Mouse (Mus musculus): Measurements from ENCODE around the gene Tex12. TPM values are rescaled to one million over a fixed set of nuclear protein-coding genes. Genes with fewer than 3 reads are reported as not detected.

Gene Tex12
- polyA plus RNA-seq, 1 experiment from 2014 or later: not detected

DNA sequence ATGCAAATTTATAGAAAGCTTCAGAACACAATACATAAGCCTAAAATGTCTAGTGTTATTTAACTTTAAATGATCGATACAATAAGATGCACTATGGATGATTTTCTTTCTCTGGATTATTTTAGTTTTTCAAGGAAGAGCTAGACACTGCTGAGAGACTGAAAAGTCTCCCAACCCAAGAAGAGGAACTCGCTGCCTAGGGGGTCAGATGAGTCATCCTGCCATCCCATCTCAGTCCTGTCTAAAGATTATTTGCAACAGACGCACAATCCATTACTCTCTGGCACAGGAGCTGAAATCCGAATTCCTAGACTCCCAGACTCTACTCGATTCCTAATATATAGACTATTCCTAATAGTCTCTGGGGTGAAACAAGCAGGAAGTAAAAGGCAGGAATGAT lies 8.9 kb downstream of the Tex12 start:
- Histone ChIP-seq H3K27ac (ENCODE audit: low read depth, low read length) (no peak overlapping the region), H3K4me1 (replicated peaks; ENCODE audit: control insufficient read depth, insufficient read depth, low read length) (peaks cover 6% of the 10 kb centered on the region; the same call in 1 of the 2 replicates), H3K4me3 (ENCODE audit: low read depth, low read length) (no peak overlapping the region), H3K9ac (ENCODE audit: low read length) (no peak overlapping the region), H3K9me3 (ENCODE audit: control insufficient read depth, low read length) (no peaks in the 10 kb centered on the region), H3K27me3 (ENCODE audit: control insufficient read depth, insufficient read depth, low read length) (no peaks in the 10 kb centered on the region), H3K36me3 (ENCODE audit: control insufficient read depth, insufficient read depth, low read length) (no peaks in the 10 kb centered on the region), H3K4me2 (ENCODE audit: low read depth, low read length, severe bottlenecking) (no peak overlapping the region)
- ATAC-seq (replicated peaks; ENCODE audit: low FRiP score): no peak
- 82% methylated on average over 5 of the region's 5 CpGs for WGBS
- DNase-seq (ENCODE audit: low spot score): no peak

DNA sequence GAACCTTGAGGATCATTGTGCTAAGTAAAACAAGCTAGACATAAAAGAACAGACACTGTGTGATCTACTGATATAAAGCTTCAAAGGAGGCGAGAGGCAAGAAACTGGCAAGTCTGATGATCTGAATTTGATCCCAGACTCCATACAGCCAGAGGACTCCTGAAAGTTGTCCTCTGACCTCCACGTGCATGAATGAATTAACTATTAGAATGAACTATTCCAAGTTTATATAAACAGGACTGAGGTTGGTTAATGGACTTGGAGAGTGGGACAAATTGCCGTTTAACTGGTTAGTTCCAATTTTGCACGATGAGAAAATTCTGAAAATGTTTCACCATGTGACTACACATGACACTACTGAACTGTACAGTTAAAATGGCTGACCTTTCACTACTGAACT lies 12.2 kb downstream of the Tex12 start:
- H3K4me1 ChIP-seq (replicated peaks; ENCODE audit: control insufficient read depth, insufficient read depth, low read length): peaks cover under 1% of the 10 kb centered on the region; the same call in 1 of the 2 replicates
- no peak overlapping the region for H3K27ac ChIP-seq (ENCODE audit: low read depth, low read length)
- H3K9me3 ChIP-seq (ENCODE audit: control insufficient read depth, low read length): no peaks in the 10 kb centered on the region
- ATAC-seq (replicated peaks; ENCODE audit: low FRiP score) (no peak), DNase-seq (ENCODE audit: low spot score) (no peak)
- WGBS: 86% methylated on average over 4 of the region's 4 CpGs
- no peak overlapping the region for H3K9ac ChIP-seq (ENCODE audit: low read length)
- H3K27me3 ChIP-seq (ENCODE audit: control insufficient read depth, insufficient read depth, low read length): no peaks in the 10 kb centered on the region
- H3K4me2 ChIP-seq (ENCODE audit: low read depth, low read length, severe bottlenecking): no peak overlapping the region
- no peak overlapping the region for H3K4me3 ChIP-seq (ENCODE audit: low read depth, low read length)
- H3K36me3 ChIP-seq (ENCODE audit: control insufficient read depth, insufficient read depth, low read length): no peaks in the 10 kb centered on the region

DNA sequence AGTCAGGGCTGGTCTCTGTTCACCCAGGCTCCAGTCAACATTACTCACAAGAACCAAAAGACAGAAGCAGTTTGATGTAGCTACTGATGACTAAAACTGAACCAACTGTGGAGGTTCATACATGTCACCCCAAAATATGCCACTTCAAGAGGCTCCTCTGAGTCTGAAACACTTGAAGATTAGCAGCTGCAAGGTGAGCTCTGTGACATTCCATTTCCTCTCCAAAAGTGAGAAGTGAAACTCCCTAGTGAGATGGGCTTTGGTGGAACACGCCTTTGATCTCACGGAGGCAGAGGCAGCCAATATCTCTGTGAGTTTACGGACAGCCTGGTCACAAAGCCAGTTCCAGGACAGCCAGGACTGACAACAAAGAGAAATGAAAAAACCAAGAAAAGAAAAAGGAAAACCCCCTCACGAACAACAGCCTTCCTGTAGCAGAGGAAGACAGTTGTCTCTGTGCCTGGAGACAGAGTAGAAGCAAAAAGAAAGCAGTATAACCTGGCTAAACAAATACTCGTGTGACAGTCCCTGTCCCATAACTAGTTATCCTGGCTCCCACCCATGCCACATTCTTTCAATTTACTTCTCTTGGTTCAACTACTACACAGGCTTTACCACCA lies 13.2 kb downstream of the Tex12 start:
- WGBS: 61% methylated on average over 5 of the region's 5 CpGs

DNA sequence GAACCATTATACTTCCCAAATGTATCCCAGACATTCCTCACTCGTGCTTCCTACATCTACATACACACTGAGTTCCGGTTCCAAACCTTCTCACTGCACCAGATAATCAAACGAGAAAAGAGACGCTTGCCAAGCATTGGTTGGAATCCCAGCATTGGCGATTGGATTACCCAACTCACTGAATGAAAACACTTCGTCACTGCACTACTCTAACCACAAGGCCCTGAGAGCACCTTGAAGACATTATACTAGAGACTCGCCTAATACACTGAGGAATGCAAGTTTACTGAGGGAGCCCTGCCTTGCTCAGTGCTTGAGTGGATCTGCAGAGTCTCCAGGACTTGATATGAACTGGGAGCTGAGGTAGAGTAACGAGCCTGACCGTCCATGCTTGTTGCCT lies 18.7 kb downstream of the Tex12 start:
- no peak for ATAC-seq (replicated peaks; ENCODE audit: low FRiP score)
- no peaks in the 10 kb centered on the region for H3K9me3 ChIP-seq (ENCODE audit: control insufficient read depth, low read length)
- no peak overlapping the region for H3K27ac ChIP-seq (ENCODE audit: low read depth, low read length)
- H3K4me1 ChIP-seq (replicated peaks; ENCODE audit: control insufficient read depth, insufficient read depth, low read length): no peaks in the 10 kb centered on the region; the same call in 1 of the 2 replicates
- H3K9ac ChIP-seq (ENCODE audit: low read length): no peak overlapping the region
- no peak for DNase-seq (ENCODE audit: low spot score)
- 78% methylated on average over 9 of the region's 9 CpGs for WGBS
- no peak overlapping the region for H3K4me3 ChIP-seq (ENCODE audit: low read depth, low read length)
- no peak overlapping the region for H3K4me2 ChIP-seq (ENCODE audit: low read depth, low read length, severe bottlenecking)
- no peaks in the 10 kb centered on the region for H3K27me3 ChIP-seq (ENCODE audit: control insufficient read depth, insufficient read depth, low read length)
- no peaks in the 10 kb centered on the region for H3K36me3 ChIP-seq (ENCODE audit: control insufficient read depth, insufficient read depth, low read length)

More for the DNA sequence above, 13.2 kb downstream of the Tex12 start:
- no peaks in the 10 kb centered on the region for H3K4me1 ChIP-seq (replicated peaks; ENCODE audit: control insufficient read depth, insufficient read depth, low read length)
- H3K4me3 ChIP-seq (ENCODE audit: low read depth, low read length): no peak overlapping the region
- no peak overlapping the region for H3K9ac ChIP-seq (ENCODE audit: low read length)
- ATAC-seq (replicated peaks; ENCODE audit: low FRiP score) (no peak), DNase-seq (ENCODE audit: low spot score) (no peak)
- no peaks in the 10 kb centered on the region for H3K36me3 ChIP-seq (ENCODE audit: control insufficient read depth, insufficient read depth, low read length)
- no peak overlapping the region for H3K4me2 ChIP-seq (ENCODE audit: low read depth, low read length, severe bottlenecking)
- no peaks in the 10 kb centered on the region for H3K27me3 ChIP-seq (ENCODE audit: control insufficient read depth, insufficient read depth, low read length)
- H3K9me3 ChIP-seq (ENCODE audit: control insufficient read depth, low read length): no peaks in the 10 kb centered on the region
- no peak overlapping the region for H3K27ac ChIP-seq (ENCODE audit: low read depth, low read length)

DNA sequence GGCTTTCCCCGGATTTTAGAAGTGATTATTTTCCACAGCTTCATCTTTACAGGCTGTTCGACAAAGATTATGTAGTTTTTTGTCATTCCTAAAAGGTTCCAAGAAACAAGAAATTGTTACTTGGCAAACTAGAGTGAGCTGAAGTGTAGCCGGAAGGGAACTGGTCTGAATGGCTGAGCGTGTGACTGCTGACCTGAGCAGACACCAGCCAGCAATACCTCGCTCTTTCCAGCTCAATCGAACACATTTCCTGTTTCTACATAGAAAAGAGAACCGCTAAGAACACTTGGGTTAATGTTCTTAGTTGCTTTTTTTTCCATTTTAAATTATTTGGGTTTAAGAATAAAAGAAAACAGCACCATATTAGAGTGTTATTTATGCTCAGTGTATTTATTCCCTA lies 21.0 kb downstream of the Tex12 start:
- DNase-seq (ENCODE audit: low spot score) (no peak), ATAC-seq (replicated peaks; ENCODE audit: low FRiP score) (no peak)
- H3K9me3 ChIP-seq (ENCODE audit: control insufficient read depth, low read length): no peaks in the 10 kb centered on the region
- no peak overlapping the region for H3K4me3 ChIP-seq (ENCODE audit: low read depth, low read length)
- H3K4me2 ChIP-seq (ENCODE audit: low read depth, low read length, severe bottlenecking): no peak overlapping the region; the same call in 1 of the 2 replicates
- H3K27me3 ChIP-seq (ENCODE audit: control insufficient read depth, insufficient read depth, low read length): no peaks in the 10 kb centered on the region
- WGBS: 65% methylated on average over 7 of the region's 7 CpGs
- H3K36me3 ChIP-seq (ENCODE audit: control insufficient read depth, insufficient read depth, low read length): no peaks in the 10 kb centered on the region
- H3K9ac ChIP-seq (ENCODE audit: low read length): no peak overlapping the region
- peak overlapping the region; percentile 25; the same call in 1 of the 2 replicates for H3K27ac ChIP-seq (ENCODE audit: low read depth, low read length)
- no peaks in the 10 kb centered on the region; the same call in 1 of the 2 replicates for H3K4me1 ChIP-seq (replicated peaks; ENCODE audit: control insufficient read depth, insufficient read depth, low read length)

DNA sequence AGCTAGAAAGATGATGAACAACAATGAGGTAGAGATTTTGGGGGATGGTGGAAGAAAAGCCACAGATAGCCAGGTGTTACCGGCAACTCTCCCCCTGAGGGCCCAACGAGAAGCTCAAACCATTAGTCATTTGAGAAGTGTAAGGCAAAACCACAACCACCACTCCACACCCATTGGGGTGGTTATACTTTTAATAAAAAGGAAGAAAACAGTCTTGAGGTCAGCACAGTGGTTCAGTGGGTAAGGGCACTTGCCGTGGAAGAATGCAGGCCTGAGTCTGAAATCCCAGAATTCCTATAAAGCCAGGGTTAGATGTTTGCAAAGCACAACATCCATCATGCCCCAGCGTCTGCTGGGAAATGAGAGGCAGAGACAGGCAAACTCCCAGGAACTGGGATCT lies 23.8 kb downstream of the Tex12 start:
- Histone ChIP-seq H3K9ac (ENCODE audit: low read length) (no peak overlapping the region), H3K36me3 (ENCODE audit: control insufficient read depth, insufficient read depth, low read length) (no peaks in the 10 kb centered on the region), H3K9me3 (ENCODE audit: control insufficient read depth, low read length) (no peaks in the 10 kb centered on the region), H3K27me3 (ENCODE audit: control insufficient read depth, insufficient read depth, low read length) (no peaks in the 10 kb centered on the region), H3K27ac (ENCODE audit: low read depth, low read length) (no peak overlapping the region), H3K4me3 (ENCODE audit: low read depth, low read length) (no peak overlapping the region), H3K4me2 (ENCODE audit: low read depth, low read length, severe bottlenecking) (no peak overlapping the region), H3K4me1 (replicated peaks; ENCODE audit: control insufficient read depth, insufficient read depth, low read length) (no peaks in the 10 kb centered on the region; the same call in 1 of the 2 replicates)
- 85% methylated on average over 4 of the region's 4 CpGs for WGBS
- DNase-seq (ENCODE audit: low spot score) (no peak), ATAC-seq (replicated peaks; ENCODE audit: low FRiP score) (no peak)

DNA sequence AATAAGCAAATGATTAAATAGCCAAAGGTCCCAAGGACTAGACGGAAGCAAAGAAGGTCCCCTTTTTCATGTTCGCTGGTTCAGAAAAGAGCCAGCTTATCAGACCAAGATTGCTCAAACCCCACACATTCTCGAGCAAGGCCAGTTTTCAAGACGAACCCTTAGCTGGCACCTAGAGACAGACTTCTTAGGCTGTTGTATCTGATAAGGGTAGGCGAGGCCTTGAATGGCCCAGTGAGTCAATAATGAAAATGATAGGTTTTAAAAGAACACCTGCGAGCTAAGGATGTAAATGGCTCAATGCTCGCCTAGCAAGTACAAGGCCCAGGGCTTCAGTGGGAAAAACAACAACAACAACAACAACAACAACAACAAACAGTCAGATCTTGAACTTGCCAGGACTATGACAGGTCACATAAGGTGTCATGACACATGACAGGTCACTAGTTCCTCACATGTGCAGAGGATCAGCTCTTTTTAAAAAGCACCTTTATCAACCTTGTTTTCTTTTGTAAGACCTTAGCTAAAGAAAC lies 24.5 kb downstream of the Tex12 start:
- Histone ChIP-seq H3K27me3 (ENCODE audit: control insufficient read depth, insufficient read depth, low read length) (no peaks in the 10 kb centered on the region), H3K36me3 (ENCODE audit: control insufficient read depth, insufficient read depth, low read length) (no peaks in the 10 kb centered on the region), H3K4me1 (replicated peaks; ENCODE audit: control insufficient read depth, insufficient read depth, low read length) (no peaks in the 10 kb centered on the region; the same call in 1 of the 2 replicates), H3K4me2 (ENCODE audit: low read depth, low read length, severe bottlenecking) (no peak overlapping the region), H3K9me3 (ENCODE audit: control insufficient read depth, low read length) (no peaks in the 10 kb centered on the region), H3K4me3 (ENCODE audit: low read depth, low read length) (no peak overlapping the region), H3K27ac (ENCODE audit: low read depth, low read length) (no peak overlapping the region), H3K9ac (ENCODE audit: low read length) (no peak overlapping the region)
- DNase-seq (ENCODE audit: low spot score) (no peak), ATAC-seq (replicated peaks; ENCODE audit: low FRiP score) (no peak)
- WGBS: 86% methylated on average over 7 of the region's 7 CpGs

DNA sequence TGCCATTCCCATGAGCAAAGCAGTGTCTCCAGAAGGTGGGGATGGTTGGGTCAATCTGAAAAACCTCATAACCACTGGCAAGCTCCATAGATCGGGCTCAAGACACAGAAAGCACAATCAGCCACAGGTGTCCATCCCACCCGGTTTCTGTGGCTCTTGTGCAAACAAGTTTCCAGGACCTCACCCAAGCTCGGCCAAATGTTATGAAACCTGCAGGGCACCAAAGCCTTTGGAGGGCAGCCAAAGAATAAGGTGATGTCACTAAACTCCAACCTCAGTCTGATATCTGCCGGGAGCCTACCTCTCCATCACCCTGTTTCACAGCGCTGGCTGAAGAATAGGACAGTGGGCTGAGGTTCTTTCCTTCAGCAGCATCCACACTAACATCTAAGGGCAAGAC lies 25.2 kb downstream of the Tex12 start:
- H3K9ac ChIP-seq (ENCODE audit: low read length): no peak overlapping the region
- DNase-seq (ENCODE audit: low spot score) (no peak), ATAC-seq (replicated peaks; ENCODE audit: low FRiP score) (no peak)
- no peak overlapping the region for H3K4me2 ChIP-seq (ENCODE audit: low read depth, low read length, severe bottlenecking)
- no peak overlapping the region for H3K4me3 ChIP-seq (ENCODE audit: low read depth, low read length)
- H3K27ac ChIP-seq (ENCODE audit: low read depth, low read length): no peak overlapping the region
- no peaks in the 10 kb centered on the region; the same call in 1 of the 2 replicates for H3K4me1 ChIP-seq (replicated peaks; ENCODE audit: control insufficient read depth, insufficient read depth, low read length)
- no peaks in the 10 kb centered on the region for H3K36me3 ChIP-seq (ENCODE audit: control insufficient read depth, insufficient read depth, low read length)
- no peaks in the 10 kb centered on the region for H3K27me3 ChIP-seq (ENCODE audit: control insufficient read depth, insufficient read depth, low read length)
- H3K9me3 ChIP-seq (ENCODE audit: control insufficient read depth, low read length): no peaks in the 10 kb centered on the region
- 89% methylated on average over 5 of the region's 5 CpGs for WGBS

DNA sequence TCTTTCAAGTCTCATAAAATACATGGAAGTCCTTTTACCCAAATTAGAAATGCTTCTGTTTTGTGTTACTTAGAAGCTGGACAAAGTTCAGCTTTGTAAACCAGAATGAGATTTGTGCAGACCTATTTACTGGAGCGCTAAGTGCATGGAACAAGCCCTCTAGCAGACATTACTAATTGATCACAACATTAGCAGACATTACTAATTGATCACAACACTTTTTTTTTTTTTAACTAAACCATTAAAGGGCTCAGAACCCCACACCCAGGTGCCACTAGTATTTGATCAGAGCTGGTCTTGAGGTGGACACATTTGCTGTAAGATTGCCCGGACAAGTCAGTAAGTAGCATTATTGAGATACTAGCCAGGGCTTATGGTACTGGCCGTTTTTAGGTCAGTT lies 27.3 kb downstream of the Tex12 start:
- ATAC-seq (replicated peaks; ENCODE audit: low FRiP score) (no peak), DNase-seq (ENCODE audit: low spot score) (no peak)
- H3K4me1 ChIP-seq (replicated peaks; ENCODE audit: control insufficient read depth, insufficient read depth, low read length): no peaks in the 10 kb centered on the region
- H3K9me3 ChIP-seq (ENCODE audit: control insufficient read depth, low read length): no peaks in the 10 kb centered on the region
- no peaks in the 10 kb centered on the region for H3K27me3 ChIP-seq (ENCODE audit: control insufficient read depth, insufficient read depth, low read length)
- H3K36me3 ChIP-seq (ENCODE audit: control insufficient read depth, insufficient read depth, low read length): no peaks in the 10 kb centered on the region
- H3K4me2 ChIP-seq (ENCODE audit: low read depth, low read length, severe bottlenecking): no peak overlapping the region
- H3K9ac ChIP-seq (ENCODE audit: low read length): no peak overlapping the region
- no peak overlapping the region for H3K4me3 ChIP-seq (ENCODE audit: low read depth, low read length)
- H3K27ac ChIP-seq (ENCODE audit: low read depth, low read length): no peak overlapping the region
- WGBS: 86% methylated on average over 3 of the region's 3 CpGs
